Mouse (Mus musculus): ENCODE results near the gene Hexim2.

Gene Hexim2

DNA sequence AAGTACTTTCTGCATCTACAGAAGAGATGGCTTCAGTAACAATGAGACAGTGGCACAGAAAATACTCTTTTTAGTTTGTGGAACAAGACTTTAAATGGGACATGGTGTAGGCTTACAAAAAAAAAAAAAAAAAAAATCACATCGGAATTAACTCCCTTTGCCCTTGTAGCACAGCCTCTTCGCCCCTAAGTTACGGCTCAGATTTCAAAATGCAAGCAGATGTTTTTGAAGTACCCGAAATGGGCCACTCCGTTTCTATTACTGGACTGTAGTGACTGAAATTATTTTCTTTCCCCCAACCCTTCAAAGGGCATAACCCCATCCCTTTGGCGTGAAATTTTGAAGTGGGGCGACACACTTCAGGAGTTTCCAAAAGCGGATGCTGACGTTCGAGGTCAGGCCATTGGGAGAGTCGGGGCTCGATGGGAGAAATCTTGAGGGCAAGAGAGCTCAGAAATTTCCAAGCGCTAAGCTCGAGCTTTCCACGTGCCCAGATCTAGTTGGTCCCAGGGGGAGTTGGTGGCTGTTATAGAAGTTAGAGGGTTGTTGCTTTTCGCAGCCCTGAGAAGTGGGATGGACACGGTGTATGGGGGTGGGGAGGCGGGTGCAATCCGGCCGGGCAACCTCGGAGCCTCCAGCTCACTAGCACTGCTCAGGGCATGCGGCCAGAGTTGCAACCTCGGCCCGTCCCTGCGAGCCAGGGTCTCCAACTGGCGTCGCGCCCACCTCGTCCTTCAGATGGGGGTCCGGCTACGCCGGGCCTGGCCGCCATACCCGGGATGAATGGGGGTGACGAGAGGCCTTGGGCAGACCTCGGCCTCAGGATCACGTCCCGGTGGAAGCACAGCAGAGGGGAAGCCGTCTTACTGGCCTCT is at the start of gene Hexim2:
Gene Hexim2, plus strand, starts transcription at position 729 of the 875 bp plus-strand sequence.
- peak; percentile 77 for DNase-seq (ENCODE audit: low read depth, low spot score)

DNA sequence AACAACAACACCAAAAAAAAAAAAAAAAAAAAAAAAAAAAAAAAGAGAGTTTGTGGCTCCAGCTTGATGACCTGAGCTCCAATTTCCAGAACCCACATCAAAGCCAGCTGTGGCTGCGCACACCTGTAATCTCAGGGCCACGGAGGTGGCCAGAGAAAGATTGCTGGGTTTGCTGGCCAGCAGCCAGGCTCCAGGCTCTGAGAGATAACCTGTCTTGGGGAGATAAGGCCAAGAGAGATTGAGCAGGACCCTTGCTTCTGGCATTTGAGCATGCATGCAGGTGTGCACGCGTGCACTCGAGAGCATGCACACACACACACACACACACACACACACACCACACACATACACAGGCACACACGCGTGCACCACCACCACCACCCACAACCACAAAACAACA is 38.9 kb upstream of the Hexim2 start:
- DNase-seq (ENCODE audit: low read depth, low spot score) = no peak

DNA sequence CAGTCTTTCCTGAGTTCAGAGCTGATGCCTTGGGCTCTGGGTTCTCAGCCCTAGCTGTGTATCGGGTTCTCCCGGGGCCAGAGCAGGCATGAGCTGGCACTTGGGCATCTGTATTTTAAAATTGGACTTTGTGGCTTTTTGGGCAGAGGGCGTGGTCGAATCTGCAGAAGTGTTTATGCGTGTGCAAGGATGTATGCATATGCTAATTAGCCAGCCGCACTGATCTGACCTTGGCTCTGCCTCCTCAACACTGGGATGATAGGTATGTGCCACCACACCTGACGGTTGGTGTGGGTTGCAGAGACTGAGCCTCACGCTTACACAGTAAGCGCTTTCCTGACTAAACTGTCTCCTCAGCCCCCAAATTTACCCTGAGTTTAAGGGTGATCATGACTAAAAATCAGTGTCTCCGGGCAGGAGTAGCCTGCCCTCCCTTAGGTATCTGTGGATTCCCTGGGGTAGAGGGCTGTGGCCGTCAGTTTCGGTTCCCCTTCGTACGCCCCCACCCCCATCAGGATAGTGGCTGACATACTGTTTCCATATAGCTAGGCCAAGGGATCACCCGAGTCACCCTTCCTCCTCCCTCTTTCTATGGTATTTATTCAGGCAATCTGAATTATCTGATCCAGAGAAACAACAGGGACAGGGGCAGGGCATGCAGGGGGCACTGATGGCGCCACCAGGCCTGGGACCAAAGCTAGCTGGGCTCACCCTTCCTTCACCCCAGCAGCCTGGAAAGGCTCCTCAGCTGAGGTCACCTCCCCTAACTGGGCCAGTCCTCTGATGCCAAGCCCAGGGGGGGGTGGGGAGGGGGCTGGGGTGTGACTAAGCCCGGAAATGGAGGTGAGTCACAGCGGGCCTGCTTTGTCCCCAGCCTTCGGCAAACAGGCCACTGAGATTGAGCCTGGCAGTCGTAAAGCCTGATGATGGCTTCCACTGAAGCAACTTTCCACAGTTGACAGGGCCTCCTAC is 38.1 kb upstream of the Hexim2 start:
- DNase-seq (ENCODE audit: low read depth, low spot score) = peak; percentile 82

DNA sequence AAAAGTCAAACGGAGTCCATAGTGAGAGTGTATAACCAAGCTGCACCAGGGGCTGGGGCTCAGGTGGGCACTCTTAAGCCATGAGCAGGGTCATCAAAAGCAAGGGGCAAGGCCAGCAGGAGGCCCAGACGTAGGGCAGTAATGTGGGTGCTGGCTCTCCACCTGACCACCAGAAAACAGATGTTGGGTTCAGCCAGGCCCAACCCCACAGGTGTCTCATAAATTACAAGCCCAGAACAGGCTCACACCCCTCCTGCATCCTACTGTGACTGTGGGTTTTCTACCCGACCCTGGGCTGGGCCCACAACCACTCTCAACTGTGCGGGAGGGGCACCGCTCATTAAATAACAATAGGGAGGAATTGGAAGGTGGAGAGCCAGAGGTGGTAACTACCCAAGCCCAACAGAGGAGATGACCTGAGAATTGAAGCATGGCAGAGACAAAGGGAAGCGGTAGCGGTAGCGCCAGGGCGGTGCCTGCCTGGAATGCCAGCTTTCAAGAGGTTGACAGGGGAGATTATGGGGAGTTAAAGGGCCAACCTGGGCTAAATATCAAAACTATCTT is 37.0 kb upstream of the Hexim2 start:
- no peak for DNase-seq (ENCODE audit: low read depth, low spot score)

DNA sequence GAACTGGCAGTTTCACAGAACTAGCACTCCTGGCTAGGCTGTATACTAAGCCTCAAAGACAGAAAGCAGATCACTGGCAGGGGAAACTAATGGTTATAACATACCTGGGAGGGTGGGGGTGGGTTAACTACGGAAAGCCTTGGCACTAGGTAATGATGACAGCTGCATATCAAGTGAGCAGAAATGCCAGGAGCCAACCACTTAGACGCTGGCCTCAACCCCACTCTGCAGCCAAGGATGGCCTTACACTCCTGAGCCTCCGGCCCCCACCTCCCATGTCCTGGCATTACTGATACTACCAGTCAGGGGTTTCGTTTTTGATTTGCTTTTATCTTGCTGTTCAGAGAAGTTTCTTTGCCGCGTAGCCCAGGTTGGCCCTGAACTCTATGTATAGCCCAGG is 36.4 kb upstream of the Hexim2 start:
- no peak for DNase-seq (ENCODE audit: low read depth, low spot score)

DNA sequence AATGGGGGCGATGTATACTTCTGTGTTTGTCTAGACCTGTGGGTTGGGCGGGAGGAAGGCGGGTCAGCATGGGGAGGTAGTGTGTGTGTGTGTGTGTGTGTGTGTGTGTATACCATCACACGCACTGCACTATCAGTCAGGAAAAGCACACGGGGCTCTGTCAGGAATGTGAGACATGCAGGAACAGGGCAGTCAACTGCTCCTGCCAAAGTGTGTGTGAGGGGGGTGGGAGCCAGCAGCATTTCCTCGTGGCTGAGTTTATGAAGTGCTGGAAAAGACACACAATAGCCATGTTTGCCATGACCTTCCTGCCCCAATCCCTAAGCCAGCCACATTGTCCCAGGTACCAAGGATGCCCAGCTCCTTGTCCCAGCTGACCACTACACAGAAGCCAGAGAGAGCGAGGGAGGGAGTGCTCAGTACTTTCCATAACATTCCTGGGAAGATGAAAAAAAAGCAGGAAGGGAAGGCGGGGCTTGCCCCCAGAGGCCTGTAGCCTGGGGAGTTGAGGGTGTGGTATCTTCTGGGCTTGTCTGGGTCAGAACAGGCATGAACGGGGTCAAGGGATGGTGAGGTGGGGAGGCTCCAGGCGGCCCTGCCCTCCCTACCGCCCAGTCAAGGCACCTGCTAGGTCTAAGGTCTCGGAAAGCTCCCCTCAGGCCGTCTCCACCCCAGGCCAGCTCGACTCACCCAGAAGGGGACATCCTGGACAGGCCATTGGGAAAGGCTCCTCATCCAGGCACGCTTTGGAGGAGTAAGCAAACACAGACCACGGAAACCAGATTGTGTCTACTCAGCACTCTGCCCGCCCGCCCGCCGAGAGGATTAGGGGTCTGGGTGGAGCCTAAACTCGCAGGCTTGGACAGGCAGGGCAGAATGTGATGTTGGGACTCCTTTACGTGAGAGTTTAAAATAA is 35.0 kb upstream of the Hexim2 start:
- DNase-seq (ENCODE audit: low read depth, low spot score) = peak; percentile 70

DNA sequence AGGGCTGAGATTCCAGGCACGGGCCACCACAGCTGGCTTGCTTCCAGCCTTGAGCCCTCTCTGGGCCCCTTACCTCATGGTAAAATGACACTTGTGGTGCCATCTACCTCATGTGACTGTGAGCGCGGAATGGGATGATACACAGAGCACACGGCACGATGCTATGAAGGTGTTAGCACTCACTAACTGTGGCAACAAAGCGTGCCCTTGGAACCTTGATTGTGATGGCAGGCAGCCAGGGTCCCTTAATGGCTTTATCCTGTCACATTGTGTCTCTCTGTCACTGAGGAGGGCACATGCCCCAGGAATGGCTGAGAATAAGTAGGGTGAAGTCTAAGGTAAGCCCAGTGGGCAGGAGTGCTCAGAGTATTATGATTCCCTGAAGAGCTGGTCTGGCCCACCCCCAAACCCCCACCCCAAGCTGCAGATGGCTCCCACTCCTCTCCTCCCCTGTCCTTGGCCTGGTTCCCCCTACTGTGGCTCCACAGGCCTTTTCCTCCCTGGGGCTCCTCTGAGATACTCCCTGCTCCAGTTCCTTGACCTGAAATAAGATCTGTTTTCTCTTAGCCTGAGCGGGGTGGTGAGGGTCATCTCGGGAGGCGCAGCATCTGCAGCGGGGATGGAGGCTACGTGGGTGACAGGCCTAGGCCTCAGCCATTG is 33.6 kb upstream of the Hexim2 start:
- DNase-seq (ENCODE audit: low read depth, low spot score) = no peak

DNA sequence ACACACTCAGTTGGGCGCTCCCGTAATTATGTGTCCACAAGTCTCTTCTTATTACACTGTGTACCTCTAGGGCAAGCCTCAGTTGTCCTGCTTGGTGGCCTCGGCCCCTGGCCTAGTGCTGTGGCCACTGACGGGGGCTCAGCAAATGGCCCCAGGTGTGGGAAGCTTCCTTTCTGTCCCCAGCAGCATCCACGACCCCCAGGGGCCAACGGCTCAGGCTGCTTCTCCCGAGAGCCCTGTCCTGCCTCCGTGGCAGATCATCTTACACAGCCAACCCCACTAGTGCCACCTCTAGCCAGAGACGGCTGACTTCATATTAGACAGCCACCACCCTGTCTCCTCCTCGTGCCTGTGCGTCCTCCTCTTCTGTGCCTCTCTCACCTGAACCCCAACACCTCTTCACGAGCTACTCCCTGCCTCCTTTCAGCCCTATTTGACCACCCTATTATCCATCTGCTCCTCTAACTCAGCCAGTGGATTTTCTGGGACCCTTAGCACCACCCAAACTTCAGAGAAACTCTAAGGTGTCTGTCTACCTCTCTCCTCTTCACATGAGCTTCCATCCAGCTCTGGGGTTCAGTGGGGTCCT is 32.8 kb upstream of the Hexim2 start:
- DNase-seq (ENCODE audit: low read depth, low spot score) = no peak

DNA sequence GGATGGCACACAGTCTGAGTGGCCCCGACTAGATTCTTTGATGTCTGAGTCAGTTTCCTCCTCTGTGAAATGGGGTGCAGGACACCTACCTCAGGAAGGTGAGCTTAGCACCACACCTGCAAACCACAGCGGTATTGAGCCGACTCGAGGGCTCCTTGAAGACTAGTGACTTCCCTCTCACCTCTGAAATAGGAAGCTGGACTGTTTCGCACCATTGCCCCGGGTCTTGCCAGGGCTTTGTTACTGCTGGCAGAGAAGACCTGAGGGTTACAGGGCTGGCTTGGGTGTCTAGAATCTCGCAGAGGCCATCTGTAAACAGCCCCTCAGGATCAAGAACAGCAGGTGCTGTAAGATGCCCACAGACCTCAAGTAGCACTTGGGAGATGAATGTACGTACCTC is 31.9 kb upstream of the Hexim2 start:
- DNase-seq (ENCODE audit: low read depth, low spot score) = no peak

DNA sequence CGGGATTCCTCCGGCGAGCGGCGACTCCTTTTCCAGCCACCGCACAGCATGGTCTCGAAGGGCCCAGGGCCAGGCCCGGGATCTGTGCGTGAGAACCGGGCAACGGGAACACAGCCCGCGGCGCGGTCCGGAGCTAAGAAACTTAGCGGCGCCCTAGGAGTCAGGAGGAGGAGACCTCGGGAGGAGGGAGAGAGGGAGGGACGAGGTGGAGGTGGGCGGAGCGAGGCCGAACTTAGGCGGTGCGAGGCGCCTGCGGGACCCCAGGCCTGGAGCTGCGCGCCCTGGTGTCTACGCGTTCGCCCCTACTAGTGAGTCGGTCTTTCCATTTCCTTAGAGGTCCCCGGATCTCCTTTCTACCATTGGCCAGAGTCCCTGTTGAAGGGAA is 30.8 kb upstream of the Hexim2 start, which contains the start of the genes Plcd3 and Acbd4:
Gene Plcd3, minus strand, starts transcription at position 178 of the 385 bp plus-strand sequence.
Gene Acbd4, plus strand, starts transcription at position 202 of the 385 bp plus-strand sequence.
- DNase-seq (ENCODE audit: low read depth, low spot score) = peak; percentile 85

DNA sequence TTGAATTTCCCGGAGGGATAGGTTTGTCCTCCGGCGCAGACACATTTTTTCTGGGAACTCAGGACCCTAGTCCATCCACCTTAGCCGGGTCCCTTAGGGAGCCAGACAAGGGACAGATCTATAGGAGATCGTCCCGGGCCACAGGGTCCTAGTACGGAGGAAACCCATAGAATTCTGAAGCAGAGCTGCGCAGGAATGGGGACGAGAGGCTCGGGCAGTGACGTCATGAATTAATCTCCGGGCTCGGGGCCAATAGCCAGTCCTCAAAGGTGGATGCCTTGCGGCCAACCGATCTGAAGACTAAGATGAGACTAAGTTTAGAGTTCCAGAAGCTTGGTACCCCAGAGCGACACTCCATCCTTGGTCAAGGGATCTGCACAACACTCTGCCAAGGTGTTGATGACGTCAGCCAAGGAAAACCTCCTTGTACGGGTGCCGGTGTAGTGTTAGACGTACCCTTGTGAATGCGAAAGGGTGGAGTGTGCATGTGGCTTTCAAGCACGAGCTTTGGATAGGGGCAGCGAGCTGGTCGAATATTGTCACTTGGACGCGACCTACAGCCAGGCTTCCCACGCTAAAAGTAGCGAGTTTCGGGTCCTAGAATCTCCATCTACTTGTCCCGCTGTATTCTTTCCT is 30.2 kb upstream of the Hexim2 start:
- DNase-seq (ENCODE audit: low read depth, low spot score) = peak; percentile 84

DNA sequence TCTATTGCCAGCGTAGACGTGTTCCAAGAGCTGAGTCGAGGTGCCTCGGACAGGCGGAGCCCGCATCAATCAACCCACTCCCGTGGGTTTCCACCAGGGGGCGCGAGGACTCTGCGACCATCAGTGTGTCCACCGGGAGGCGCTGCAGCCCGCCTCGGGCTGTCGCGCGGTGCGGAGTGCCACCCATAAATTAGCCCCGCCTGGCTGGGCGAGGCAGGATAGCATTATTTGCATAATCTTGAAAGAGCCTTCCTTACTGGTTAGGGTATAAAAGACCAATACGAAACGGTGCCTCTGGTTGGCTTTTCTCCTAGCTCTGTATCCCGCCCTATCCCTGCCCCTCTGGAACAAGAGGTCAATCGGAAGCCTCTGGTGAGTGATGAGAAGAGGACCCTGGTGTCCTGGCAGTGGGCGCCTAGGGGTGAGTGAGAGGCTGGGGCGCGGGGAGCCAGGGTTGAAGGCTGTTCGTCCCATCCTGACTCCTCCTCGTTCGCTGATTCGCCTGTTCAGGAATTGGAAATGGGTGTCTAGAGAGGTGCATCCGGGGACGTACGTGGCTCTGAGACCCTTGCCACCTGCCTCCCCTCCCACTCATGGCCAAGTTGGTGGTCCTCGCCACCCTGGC is 29.4 kb upstream of the Hexim2 start:
- peak; percentile 97 for DNase-seq (ENCODE audit: low read depth, low spot score)

DNA sequence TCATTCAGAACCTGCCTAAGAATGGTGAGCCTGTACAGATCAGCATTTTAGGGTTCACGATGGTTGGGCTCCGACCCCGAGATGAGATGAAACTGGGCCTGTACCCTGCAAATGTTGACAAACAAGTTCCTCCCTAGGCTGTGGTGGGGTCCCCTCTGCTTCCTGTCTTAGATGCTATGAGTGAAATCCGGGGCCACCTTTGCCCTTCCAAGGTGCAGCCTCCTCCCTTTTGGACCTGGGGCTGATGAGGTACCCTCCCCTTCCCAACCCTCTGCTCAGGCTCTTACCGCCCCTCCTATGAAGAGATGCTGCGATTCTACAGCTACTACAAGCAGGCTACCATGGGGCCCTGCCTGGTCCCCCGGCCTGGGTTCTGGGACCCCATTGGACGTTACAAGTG is 28.6 kb upstream of the Hexim2 start:
- no peak for DNase-seq (ENCODE audit: low read depth, low spot score)

DNA sequence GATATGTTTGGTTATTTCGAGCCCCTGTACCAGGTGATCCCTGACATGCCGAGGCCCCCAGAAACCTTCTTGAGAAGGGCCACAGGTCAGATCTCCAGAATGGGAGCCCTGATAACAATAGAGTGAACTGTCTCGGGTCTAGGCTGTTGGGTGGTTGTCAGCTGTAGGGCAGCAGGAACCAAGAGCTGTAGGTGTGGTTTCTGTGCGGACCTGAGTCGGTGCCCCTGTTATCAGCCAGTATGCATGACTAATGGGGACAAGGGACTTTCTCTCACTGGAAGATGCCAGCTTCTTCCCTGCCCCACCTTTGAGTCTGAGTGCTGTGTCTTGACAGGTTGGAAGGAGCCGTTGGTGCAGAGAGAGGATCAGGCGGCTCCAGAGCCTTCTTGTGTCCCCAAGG is 27.8 kb upstream of the Hexim2 start:
- no peak for DNase-seq (ENCODE audit: low read depth, low spot score)

DNA sequence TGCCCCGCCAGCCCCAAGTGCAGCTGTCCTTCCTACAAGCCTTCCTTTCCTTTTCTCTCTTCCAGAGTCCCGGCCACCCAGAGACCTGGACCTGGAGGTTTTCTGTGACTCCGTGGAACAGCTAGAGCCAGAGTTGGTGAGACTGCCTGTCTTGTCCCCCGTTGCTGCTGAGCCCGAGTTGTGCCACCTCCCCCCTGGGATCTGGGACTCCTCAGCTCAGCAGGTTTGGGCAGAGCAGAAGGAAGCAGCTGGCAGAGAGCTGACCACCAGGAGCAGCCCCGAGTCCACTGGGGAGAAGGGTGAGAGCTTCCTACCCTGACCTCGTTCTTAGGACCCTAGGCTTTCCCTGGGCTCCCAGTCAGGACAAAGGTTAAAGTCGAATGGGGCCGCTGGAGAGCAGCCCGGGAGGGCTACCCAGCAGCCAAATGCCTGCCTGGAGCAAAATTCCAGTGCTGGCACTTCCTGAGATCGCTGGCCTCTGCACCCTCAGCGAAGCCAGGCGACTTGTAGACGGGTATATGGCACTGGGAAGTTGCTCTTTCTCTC is 27.0 kb upstream of the Hexim2 start:
- no peak for DNase-seq (ENCODE audit: low read depth, low spot score)

DNA sequence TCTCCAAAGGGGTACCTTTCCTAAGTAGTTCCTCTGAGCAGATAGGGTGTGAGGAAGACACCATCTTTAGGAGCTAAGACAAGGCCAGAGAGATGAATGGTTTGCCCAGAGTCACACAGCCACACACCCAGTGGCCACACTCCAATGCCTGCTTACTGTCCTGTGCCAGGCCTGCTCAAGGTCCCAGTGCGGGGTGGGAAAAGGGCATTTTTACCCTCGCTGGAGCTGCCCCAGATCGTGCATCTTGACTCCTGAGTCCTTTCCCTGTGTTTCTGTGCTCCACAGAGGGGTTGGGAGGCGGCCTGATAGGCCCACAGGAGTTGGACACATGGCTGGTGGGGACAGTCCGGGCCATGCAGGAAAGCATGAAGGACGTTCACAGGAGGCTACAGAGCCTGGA is 26.4 kb upstream of the Hexim2 start:
- no peak for DNase-seq (ENCODE audit: low read depth, low spot score)

DNA sequence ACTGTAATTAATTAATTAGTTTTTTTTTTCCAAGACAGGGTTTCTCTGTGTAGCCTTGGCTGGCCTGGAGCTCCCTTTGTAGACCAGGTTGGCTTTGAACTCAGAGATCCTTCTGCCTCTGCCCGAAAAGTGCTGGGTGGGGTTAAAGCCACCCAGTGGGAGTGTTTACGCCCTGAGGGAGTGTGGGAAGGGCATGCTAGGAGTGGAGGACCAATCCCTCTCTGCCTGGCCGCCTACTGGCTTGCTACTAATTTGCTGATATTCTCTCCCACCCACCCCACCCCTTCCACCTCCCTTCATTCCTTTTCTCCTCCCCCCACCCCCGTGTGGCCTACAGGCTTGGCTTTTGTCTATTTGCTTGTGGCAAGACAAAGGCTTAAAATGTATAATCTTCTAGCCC is 25.8 kb upstream of the Hexim2 start:
- no peak for DNase-seq (ENCODE audit: low read depth, low spot score)

DNA sequence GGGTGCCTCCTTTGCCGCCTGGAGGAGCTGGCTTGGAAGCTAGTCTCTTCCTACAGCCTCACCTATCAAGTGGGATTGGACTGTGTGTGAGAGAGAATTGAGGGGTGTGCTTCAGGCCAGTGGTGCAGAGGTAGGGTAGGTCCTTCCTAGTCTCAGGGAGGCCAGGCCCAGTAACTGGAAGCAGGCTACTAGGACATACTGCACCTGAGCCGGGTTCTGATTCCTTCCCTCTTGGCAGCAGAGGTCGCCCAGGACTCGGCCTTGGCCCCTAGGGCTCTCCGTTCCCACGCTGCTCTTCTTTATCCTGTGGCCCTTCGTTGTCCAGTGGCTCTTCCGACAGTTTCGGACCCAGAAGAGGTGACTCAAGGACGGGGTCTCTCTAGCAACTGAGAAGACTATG is 20.9 kb upstream of the Hexim2 start:
- no peak for DNase-seq (ENCODE audit: low read depth, low spot score)
